Mouse (Mus musculus) spleen, postnatal 36 days (tissue): ENCODE measurements around the gene Adgrg7.
A peak's percentile ranks its signal among the peaks of the same experiment; 100 is the strongest.

ENCODE experiments used
- DNase-seq, 2 experiments: peaks; one replicate each; pipeline ENCODE4 v3.0.0; 2022; ENCODE audit warnings: low spot score in 2 of 2, mixed read lengths in 1 of 2

Adgrg7 gene

DNA sequence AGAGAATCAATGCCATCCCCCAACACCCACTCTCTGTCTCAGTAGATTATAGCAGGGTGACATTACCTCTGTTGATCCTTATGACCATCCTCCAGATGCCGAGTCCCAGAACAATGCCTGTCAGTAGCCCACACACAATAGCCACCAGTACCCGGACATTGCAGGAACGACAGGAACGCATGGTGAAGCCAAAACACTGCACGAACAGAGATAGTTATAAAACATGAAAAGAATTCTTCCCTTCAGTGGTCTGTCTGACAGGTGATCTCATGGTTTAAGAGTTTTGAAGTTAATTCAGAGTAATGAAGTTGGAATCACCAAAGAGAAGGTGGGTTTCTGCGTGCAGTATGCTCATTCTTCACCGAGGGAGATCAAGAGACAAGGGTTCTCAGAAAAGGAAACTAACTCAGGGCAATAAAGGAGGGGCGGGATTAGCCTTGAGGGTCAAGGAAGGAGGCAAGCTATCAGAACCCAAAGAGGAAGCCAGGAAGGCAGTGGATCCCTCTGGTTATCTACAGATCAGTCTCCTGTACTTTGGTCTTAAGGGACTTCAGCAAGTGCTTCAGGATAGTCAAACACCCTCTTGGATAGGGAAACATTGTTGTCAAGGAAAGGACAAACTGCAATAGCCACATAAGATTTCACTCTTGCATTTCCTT, at the start of gene Adgrg7:
Adgrg7 (minus strand) TSS at position 375 of the 659 bp plus-strand sequence.
- no peak for DNase-seq

- DNase-seq, result no peak
Observed at GRCm38 (mm10) chr16:56842988-56843387, 47.3 kb upstream of the Adgrg7 start.

DNA sequence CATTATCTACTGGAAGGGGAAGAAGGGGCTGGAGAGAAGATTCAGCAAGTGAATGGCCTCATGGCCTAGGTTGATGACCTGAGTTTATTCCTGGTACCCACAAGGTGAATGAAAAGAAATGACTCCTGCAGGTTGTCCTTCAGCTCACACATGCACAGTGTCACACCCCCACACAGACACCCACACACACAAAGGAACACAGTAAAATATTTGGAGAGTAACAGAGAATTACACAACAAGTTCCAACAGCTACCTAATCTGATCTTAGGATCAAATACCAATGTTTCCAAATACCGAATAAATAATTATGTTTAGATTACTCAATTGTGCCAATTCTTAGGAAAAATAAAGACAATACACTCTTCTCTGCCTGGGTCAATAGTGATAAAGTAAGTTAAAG, 37.7 kb upstream of the Adgrg7 start:
- no peak for DNase-seq

DNA sequence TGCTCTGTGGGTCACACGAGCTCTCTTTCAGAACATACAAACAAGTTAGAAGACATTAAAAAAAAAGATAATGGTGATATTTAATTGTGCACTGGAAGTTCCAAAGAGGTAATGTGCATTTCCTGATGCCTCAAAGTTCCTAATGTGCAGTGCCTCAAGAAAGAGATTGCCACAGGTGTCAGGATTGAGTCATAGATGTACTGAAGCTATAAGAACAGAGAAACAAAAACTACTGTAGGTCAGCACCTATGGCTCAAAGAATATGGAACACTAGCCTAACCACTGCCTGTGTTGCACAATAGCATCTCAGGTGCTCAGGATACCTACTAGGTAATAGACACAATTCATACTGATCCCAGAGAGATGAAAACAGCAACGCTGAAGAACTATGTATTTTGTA, 36.3 kb upstream of the Adgrg7 start:
- DNase-seq, result no peak

DNA sequence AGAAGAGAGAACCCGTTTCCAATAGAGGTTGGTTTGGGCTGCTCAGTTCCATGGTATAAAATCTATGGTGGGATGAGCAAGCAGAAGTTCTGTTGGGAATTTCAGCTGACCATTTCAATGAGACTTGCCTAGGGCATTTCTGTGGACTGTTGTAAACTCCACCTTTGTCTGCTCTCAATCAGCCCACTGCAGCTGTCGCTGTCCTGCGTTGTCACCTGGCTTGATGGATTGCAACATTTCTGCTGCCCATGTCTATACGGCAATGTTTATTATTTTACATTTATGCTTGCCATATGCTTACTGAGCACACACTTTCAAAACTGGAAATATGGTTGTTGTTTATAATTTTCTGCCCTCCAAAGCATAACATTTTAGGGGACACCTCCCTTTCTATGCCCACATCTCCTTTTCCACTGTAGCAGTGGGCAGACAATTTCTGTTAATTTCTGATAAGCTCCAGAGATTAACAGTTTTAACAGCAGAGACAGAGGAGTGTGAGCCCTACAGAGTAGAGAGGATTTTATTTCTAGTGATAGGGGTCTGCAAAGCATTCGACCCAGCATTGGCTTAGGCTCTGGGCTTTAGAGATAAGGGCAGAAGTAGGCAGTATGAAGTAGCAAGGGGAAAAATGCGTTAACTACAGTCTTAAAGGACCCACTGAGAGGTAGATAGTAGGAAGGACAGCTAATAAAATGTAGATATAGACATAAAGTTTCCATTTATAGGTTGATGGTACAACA, 5.9 kb upstream of the Adgrg7 start:
- peak in 1 of 2 experiments; percentile 4 for DNase-seq

DNA sequence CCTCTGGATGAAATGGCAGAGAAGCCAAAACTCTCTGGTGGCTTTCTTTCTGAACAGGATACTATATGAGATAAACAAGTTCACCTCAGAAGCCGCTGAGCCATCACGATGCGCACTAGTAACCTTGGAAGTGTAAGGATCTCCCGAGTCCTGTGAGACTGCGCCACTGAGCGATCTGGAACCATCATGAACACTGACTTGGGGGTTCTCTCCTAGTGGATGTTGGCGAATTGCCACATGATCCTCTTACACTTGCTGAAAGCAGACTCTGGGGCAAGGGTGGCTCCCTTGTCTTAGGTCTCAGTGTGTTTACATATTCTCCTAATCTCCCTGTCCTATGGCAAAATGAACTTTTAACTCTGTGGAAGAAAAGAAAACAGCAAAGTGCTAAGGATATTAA, 5.3 kb upstream of the Adgrg7 start:
- no peak for DNase-seq

DNA sequence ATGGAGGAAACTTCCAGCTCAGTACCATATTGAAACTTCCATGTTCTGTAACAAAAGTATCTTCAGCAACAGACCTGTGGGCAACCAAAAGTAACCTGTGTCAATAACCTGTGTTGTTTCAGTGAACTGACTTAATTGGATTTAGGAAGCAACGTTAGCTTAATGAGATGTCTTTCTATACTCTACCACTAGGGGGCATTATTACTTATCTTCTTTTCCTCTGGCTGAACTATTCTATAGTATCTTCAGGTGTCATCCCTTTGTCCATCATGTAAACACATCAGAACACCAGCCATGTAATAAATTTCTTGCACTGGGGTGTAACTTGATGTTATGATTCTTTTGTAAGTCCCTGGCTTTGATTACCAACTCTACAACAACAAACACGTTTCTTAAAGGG, 4.8 kb upstream of the Adgrg7 start:
- no peak for DNase-seq

GRCm38 (mm10) chr16:56799541-56800029, 3.9 kb upstream of the Adgrg7 start:
- no peak for DNase-seq

GRCm38 (mm10) chr16:56798873-56799272, 3.2 kb upstream of the Adgrg7 start:
- DNase-seq, result no peak

DNA sequence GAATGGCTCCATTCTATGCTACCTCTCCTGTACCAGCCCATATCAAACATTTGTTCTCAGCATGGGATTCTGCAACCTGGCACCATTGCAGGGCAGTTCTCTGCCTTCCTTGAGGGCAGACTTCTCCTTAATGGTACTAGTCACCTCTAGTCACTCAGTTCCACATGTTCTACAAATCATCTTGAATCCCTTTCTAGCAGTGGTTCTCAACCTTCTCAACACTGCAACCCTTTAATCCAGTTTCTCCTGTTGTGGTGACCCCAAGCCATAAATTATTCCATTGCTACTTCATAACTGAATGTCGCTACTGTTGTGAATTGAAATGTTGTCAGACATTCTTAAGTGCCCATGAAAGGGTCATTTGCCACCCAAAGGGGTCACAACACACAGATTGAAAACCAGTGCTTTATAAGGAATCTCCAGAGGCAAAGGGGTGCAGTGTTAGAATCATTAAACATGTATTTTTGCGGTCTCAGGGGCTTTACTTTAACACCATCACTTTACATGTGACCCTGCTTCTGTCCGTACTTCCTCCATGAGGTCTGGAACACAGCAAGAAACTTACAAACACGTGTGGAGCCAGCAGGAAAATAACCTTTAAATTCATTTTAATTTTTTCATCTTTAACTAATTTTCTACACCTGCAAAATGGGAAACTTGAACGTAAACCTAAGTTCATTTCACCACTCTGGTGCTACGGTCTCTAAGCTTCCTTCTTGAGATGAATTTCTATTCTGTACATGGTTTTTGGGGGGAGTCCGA, 1.1 kb downstream of the Adgrg7 start:
- no peak for DNase-seq

GRCm38 (mm10) chr16:56793778-56794177, 1.9 kb downstream of the Adgrg7 start:
- no peak for DNase-seq

DNA sequence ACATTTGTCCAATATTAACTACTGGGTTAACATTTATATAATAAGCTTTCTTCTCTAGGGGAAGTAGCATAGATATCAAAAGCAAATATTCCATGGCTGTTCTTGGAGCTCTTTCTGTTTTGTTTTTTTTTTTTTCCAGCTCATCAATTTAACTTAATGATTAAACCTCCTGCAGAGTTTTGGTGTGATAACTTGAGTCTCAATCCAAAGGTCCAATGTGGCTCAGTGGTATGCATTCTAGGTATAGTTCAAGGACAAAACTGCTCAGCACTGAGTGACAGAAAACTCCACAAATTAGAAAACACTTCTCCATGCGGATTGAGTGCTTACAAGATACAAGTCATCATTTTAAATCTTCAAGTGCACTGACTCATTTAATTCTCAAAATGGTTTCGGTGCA, 9.7 kb downstream of the Adgrg7 start:
- DNase-seq, result no peak

GRCm38 (mm10) chr16:56771163-56772105, 24.2 kb downstream of the Adgrg7 start:
- peak in 1 of 2 experiments; percentile 11 for DNase-seq

DNA sequence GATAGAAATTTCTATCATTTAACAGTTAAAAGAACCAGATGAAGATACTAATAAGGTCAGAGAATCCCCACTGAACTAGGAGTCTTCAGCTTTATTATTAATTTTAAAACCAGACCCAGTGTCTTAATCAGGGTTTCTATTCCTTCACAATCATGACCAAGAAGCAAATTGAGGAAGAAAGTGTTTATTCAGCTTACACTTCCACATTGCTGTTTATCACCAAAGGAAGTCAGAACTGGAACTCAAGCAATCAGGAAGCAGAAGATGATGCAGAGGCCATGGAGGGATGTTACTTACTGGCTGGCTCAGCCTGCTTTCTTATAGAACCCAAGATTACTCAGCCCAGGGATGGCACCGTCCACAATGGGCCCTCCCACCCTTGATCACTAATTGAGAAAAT, 66.6 kb downstream of the Adgrg7 start:
- DNase-seq, result no peak

GRCm38 (mm10) chr16:56724927-56725326, 70.7 kb downstream of the Adgrg7 start:
- no peak for DNase-seq

DNA sequence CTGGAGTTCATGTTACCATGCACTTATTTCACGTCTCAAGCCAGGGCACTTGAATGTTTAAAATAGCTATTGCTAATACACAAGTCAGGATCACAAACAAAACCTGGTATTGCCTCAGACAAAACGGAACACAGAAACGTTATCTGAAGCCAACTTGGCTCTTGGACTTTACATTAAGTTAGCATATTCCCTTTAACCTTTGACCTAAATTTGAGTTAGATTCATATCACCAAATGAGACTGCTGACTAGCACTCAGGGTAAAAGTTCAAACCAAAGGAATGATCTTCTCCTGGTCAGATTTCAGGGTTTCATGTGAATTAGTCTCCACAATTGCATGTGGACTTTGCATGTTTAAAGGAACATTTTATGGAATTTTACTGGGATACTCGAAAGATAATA, 73.3 kb downstream of the Adgrg7 start:
- no peak for DNase-seq

DNA sequence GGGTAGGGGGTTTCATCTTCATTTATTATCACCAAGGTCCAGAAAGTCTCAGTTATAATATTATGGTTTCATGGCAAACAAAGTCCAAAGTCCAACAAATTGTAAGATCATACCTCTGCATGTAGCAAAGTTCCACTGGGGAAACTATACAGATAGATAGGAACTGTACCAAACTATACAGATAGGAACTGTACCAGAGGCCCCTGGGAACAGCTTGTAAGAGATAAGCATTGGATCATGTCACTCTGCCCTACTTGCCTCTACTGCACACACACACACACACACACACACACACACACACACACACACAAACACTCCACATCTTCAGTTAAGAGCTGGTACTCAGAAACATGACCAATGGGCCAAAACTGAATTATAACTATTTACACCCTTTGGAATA, 76.6 kb downstream of the Adgrg7 start:
- no peak for DNase-seq

- peak; percentile 98 for DNase-seq
Observed at GRCm38 (mm10) chr16:56717224-56718200, 78.1 kb downstream of the Adgrg7 start, which contains the start of gene Tfg. Tfg (minus strand) TSS chr16:56717450.

- DNase-seq, result peak; percentile 2 to 12
Observed at GRCm38 (mm10) chr16:56716557-56717179, 79.0 kb downstream of the Adgrg7 start.

DNA sequence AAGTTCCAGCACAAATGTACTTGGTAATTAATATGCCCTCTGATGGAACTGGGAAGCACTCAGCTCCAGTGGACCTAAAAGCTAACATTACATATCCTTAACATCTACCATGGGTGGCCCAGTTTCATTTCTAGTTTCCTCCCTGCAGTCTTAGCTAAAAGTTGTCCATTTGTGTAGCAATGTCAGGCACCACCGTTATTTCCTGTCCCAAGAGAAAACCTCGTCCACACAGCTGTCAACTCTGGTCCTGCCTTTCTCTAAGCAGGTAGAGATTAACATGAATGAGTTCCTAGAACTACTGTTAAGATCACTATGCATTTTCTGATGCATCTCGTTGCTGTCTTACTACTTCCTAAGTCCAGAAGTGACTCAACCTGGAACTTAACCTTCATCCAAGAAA, 80.0 kb downstream of the Adgrg7 start:
- DNase-seq, result peak in 1 of 2 experiments; percentile 7
